Mouse (Mus musculus): ENCODE measurements at regions not wholly inside any gene's neighbourhood (a gene's known extent, or its start where the extent isn't known, plus 50 kb on each side); places are given as distances from the start of the nearest gene placed in this dataset.

DNA sequence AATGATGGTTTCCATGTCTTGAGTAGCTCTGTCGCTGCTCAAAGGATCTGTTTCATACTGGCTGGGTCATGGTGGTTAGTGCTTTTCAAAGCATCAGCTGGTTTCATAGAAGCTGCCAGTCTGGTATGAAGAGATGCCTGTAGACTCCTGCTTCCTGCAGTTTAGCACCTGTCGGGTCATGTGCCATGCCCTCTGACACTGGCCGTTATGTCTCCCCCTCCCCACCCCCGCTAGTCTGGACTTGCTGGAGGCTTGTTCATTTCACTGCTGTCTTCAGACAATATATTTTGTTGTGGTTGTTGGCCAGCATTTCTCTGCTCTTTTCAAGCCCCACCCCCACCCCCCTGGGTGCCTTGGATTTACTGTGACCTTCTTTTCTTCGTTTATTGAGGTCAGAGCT lies 450.1 kb downstream of the Tcerg1l start:
- ATAC-seq (replicated peaks; ENCODE audit: low FRiP score, low read depth) (no peak), DNase-seq (ENCODE audit: low spot score) (no peak)
- no peaks in the 10 kb centered on the region for H3K9me3 ChIP-seq (replicated peaks; ENCODE audit: low read length)
- WGBS, result 17% methylated on average over 5 of the region's 5 CpGs
- no peaks in the 10 kb centered on the region for H3K27me3 ChIP-seq (ENCODE audit: insufficient read depth, low read length)
- H3K4me3 ChIP-seq (replicated peaks; ENCODE audit: low read depth, low read length), result no peak overlapping the region
- no peak for TF ChIP-seq CTCF (IDR thresholded peaks at IDR 0.05; ENCODE audit: low read depth)
- H3K4me1 ChIP-seq (replicated peaks; ENCODE audit: insufficient read depth, low read length), result no peaks in the 10 kb centered on the region
- H3K27ac ChIP-seq, result no peak overlapping the region
- H3K36me3 ChIP-seq (ENCODE audit: insufficient read depth, low read length), result no peaks in the 10 kb centered on the region
- no peak overlapping the region for H3K4me2 ChIP-seq (ENCODE audit: low read length)
- no peak overlapping the region for H3K9ac ChIP-seq (ENCODE audit: low read depth, low read length)

DNA sequence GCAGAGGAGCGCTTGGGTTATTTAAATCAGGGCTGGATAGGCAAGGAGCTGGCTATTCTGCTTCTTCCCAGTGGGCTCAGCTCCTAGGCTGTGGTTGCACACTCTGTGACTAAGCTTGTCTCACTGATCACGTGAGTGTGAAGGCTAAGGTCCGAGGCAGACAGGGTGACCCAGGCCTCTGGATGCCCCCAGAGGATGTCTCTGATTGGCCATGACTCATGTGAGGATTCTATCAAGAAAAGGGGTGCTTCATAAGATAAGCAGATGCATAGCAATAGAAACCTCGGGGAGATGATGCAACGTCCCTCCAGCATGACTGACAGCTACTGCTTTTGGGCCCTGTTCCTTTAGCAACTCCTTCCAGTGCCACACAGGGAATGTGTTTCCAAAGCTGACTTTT lies 440.2 kb downstream of the Tcerg1l start:
- TF ChIP-seq CTCF (IDR thresholded peaks at IDR 0.05; ENCODE audit: low read depth), result no peak
- no peaks in the 10 kb centered on the region for H3K27me3 ChIP-seq (ENCODE audit: insufficient read depth, low read length)
- H3K9ac ChIP-seq (ENCODE audit: low read depth, low read length), result no peak overlapping the region
- H3K4me3 ChIP-seq (replicated peaks; ENCODE audit: low read depth, low read length), result no peak overlapping the region
- DNase-seq (ENCODE audit: low spot score) (no peak), ATAC-seq (replicated peaks; ENCODE audit: low FRiP score, low read depth) (no peak)
- 78% methylated on average over 5 of the region's 5 CpGs for WGBS
- H3K27ac ChIP-seq, result no peak overlapping the region
- H3K4me2 ChIP-seq (ENCODE audit: low read length), result no peak overlapping the region
- H3K36me3 ChIP-seq (ENCODE audit: insufficient read depth, low read length), result no peaks in the 10 kb centered on the region
- no peaks in the 10 kb centered on the region for H3K9me3 ChIP-seq (replicated peaks; ENCODE audit: low read length)
- no peaks in the 10 kb centered on the region for H3K4me1 ChIP-seq (replicated peaks; ENCODE audit: insufficient read depth, low read length)

DNA sequence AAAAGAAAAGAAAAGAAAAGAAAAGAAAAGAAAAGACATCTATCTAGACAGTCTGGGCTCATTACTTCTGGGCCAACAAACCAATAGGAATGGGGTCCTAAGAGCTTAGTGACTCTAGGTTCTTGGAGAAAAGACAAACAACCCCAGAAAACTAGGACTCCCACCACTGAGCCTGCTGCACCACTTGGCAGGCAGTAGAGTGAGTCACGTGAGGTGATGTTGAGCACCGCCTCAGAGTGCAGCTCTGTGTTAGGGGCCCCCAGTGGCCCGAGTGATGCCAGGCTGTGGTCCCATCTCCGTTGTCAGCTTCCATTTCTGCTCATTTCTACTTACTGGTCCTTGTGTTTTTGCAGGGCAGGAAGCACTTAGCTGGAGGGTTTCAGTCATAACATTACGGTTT lies 439.7 kb downstream of the Tcerg1l start:
- Histone ChIP-seq H3K4me1 (replicated peaks; ENCODE audit: insufficient read depth, low read length) (no peaks in the 10 kb centered on the region), H3K4me2 (ENCODE audit: low read length) (no peak overlapping the region), H3K36me3 (ENCODE audit: insufficient read depth, low read length) (no peaks in the 10 kb centered on the region), H3K9ac (ENCODE audit: low read depth, low read length) (no peak overlapping the region), H3K9me3 (replicated peaks; ENCODE audit: low read length) (no peaks in the 10 kb centered on the region), H3K27ac (no peak overlapping the region), H3K4me3 (replicated peaks; ENCODE audit: low read depth, low read length) (no peak overlapping the region), H3K27me3 (ENCODE audit: insufficient read depth, low read length) (no peaks in the 10 kb centered on the region)
- WGBS, result 78% methylated on average over 5 of the region's 5 CpGs
- DNase-seq (ENCODE audit: low spot score) (no peak), ATAC-seq (replicated peaks; ENCODE audit: low FRiP score, low read depth) (no peak)
- no peak for TF ChIP-seq CTCF (IDR thresholded peaks at IDR 0.05; ENCODE audit: low read depth)

DNA sequence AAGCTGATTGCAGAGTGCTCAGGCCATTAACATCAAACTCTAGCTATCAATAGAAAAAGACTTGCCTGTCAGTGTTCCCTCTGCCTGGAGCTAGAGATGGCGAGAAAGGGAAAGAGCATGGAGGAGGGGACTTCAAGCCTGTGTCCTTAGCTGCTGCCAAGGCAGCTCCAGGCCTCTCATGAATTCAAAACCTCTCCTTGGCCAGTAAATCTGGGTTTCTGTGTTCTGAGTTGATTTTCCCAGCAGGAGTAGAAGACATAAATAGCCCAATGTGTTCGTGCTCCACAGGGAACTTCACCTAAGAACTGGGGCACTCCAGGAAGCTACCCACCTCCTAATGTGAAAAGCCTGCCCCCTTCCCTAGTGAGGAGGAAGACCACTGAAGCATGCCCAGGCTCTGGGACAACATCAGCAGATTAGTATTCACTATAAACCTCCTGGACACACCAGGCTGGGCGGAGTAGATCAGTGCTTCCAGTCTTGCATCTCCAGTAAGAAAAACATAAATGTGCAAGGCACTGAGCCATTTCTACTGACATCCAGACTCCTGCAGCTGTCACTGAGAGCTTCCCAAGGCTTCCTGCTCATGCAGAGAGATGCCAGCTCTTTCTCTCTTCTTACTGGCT lies 433.9 kb downstream of the Tcerg1l start:
- DNase-seq (ENCODE audit: low spot score) (no peak), ATAC-seq (replicated peaks; ENCODE audit: low FRiP score, low read depth) (no peak)
- H3K27ac ChIP-seq, result no peak overlapping the region
- no peaks in the 10 kb centered on the region for H3K9me3 ChIP-seq (replicated peaks; ENCODE audit: low read length)
- no peak overlapping the region for H3K4me3 ChIP-seq (replicated peaks; ENCODE audit: low read depth, low read length)
- WGBS, result 47% methylated on average over 3 of the region's 3 CpGs
- no peaks in the 10 kb centered on the region for H3K27me3 ChIP-seq (ENCODE audit: insufficient read depth, low read length)
- no peak overlapping the region for H3K4me2 ChIP-seq (ENCODE audit: low read length)
- no peak overlapping the region for H3K9ac ChIP-seq (ENCODE audit: low read depth, low read length)
- H3K4me1 ChIP-seq (replicated peaks; ENCODE audit: insufficient read depth, low read length), result no peaks in the 10 kb centered on the region
- no peaks in the 10 kb centered on the region for H3K36me3 ChIP-seq (ENCODE audit: insufficient read depth, low read length)
- no peak for TF ChIP-seq CTCF (IDR thresholded peaks at IDR 0.05; ENCODE audit: low read depth)

DNA sequence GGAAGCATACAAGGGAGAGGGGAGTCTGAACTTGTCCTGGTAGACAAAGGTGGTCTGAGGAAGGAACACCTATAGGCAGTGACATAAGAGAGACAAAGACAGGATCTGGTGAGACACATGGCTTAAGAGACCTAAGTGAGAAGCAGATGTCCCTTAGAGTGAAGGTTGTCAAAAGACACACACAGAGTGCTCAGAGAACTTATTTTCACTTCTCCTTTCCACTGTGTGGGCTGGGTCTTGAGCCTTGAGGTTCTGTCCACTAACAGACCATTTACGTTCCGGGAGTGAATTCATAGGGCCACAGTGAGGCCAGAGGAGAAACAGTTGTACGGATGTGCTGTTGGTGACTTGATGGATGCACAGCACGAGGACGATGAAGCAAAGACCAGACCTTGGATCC lies 422.8 kb downstream of the Tcerg1l start:
- H3K4me1 ChIP-seq (replicated peaks; ENCODE audit: insufficient read depth, low read length), result no peaks in the 10 kb centered on the region
- no peaks in the 10 kb centered on the region for H3K9me3 ChIP-seq (replicated peaks; ENCODE audit: low read length)
- H3K4me2 ChIP-seq (ENCODE audit: low read length), result no peak overlapping the region
- H3K36me3 ChIP-seq (ENCODE audit: insufficient read depth, low read length), result no peaks in the 10 kb centered on the region
- WGBS, result 90% methylated on average over 5 of the region's 5 CpGs
- H3K4me3 ChIP-seq (replicated peaks; ENCODE audit: low read depth, low read length), result no peak overlapping the region
- no peak for TF ChIP-seq CTCF (IDR thresholded peaks at IDR 0.05; ENCODE audit: low read depth)
- no peak for ATAC-seq (replicated peaks; ENCODE audit: low FRiP score, low read depth)
- no peak overlapping the region for H3K9ac ChIP-seq (ENCODE audit: low read depth, low read length)
- no peak for DNase-seq (ENCODE audit: low spot score)
- H3K27ac ChIP-seq, result no peak overlapping the region
- H3K27me3 ChIP-seq (ENCODE audit: insufficient read depth, low read length), result no peaks in the 10 kb centered on the region

DNA sequence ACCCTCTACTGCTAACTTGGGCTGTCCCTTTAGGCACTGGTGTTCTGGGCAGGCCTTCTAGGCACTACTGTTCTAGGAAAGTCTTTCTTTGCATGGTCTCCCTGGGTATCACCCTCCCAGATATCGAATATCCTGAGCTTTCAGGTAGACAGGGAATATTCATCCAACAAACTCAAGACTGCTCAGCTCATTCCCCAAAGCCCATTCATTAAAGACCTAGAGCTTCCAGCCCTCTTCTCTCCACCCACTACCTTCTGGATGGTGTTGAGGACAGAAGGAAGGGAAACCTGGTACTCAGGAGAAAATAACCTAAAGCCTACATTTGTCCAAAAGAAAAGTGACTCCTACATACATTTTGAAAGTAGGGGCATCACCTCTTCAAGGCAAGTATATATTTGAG lies 420.0 kb downstream of the Tcerg1l start:
- DNase-seq (ENCODE audit: low spot score), result no peak
- Histone ChIP-seq H3K9me3 (replicated peaks; ENCODE audit: low read length) (no peaks in the 10 kb centered on the region), H3K4me3 (replicated peaks; ENCODE audit: low read depth, low read length) (no peak overlapping the region), H3K27me3 (ENCODE audit: insufficient read depth, low read length) (no peaks in the 10 kb centered on the region), H3K9ac (ENCODE audit: low read depth, low read length) (no peak overlapping the region), H3K4me2 (ENCODE audit: low read length) (no peak overlapping the region), H3K36me3 (ENCODE audit: insufficient read depth, low read length) (no peaks in the 10 kb centered on the region), H3K27ac (no peak overlapping the region), H3K4me1 (replicated peaks; ENCODE audit: insufficient read depth, low read length) (no peaks in the 10 kb centered on the region)
- 94% methylated on average over 1 of the region's 1 CpGs for WGBS
- ATAC-seq (replicated peaks; ENCODE audit: low FRiP score, low read depth), result no peak
- TF ChIP-seq CTCF (IDR thresholded peaks at IDR 0.05; ENCODE audit: low read depth), result no peak

DNA sequence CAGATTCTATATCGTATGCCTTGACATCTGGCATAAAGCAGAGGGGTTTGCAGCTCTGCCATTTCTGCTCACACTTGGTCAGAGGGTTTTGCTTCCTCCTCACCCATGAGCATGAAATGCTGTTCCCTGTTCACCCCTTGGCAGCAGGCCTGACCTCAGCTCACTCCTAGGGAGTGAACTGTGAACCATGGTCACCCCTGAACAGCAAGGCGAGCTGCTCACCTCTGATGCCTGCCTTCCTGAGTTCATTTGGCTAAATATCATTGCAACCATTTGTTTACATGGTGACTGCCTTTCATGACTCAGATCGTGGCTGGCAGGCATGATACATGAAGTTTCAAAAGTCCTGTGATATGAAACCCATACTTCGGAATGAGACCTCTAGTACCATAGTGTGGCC lies 418.2 kb downstream of the Tcerg1l start:
- Histone ChIP-seq H3K4me3 (replicated peaks; ENCODE audit: low read depth, low read length) (no peak overlapping the region), H3K27me3 (ENCODE audit: insufficient read depth, low read length) (no peaks in the 10 kb centered on the region), H3K27ac (no peak overlapping the region), H3K4me2 (ENCODE audit: low read length) (no peak overlapping the region), H3K9ac (ENCODE audit: low read depth, low read length) (no peak overlapping the region), H3K9me3 (replicated peaks; ENCODE audit: low read length) (no peaks in the 10 kb centered on the region), H3K4me1 (replicated peaks; ENCODE audit: insufficient read depth, low read length) (no peaks in the 10 kb centered on the region), H3K36me3 (ENCODE audit: insufficient read depth, low read length) (no peaks in the 10 kb centered on the region)
- no peak for TF ChIP-seq CTCF (IDR thresholded peaks at IDR 0.05; ENCODE audit: low read depth)
- 84% methylated on average over 4 of the region's 4 CpGs for WGBS
- DNase-seq (ENCODE audit: low spot score), result no peak
- no peak for ATAC-seq (replicated peaks; ENCODE audit: low FRiP score, low read depth)
